ENCODE assay signal across 8 mouse cellular contexts in the genomic region with DNA sequence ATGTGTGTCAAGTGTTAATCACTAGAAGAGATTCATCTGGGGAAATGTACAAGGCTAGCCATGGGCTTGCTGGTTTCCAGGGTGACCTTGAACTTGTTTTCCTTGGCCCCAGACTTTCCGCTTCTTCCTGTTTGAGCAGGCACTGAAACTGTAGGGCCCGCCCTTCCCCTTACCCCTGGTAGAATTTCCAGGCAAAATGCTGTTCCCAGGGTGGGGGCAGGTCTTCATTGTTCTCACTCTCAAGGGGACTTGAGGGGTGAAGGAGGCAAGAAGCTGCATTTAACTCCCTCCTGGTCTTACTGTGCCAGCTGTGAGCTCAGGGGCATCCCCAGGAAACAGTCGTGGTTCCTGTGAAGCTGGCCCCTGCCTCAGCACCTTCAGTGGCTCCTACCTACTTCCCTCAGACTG. TPM values are rescaled to one million over a fixed set of nuclear protein-coding genes. Genes with fewer than 3 reads are reported as not detected.
DNase-seq lines count a peak whose midpoint lies in the region; ATAC-seq lines count a peak whose summit lies in the region.

No protein-coding gene starts in this region.

- no peak for ATAC-seq in hindbrain, embryonic 15.5 days (ENCODE audit: low FRiP score, low read depth)
- ATAC-seq in hindbrain, embryonic 12.5 days (ENCODE audit: low FRiP score): no peak
- ATAC-seq in heart, embryonic 16.5 days (replicated peaks; ENCODE audit: extremely low read depth, insufficient read depth, low FRiP score): peak; percentile 41; the same call in 1 of the 2 replicates
- no peak for ATAC-seq in limb, embryonic 15.5 days (ENCODE audit: insufficient number of reproducible peaks, low FRiP score, low TSS enrichment, low read depth)
- no peak for ATAC-seq in inflammation-experienced regulatory T-cells, adult 6 months
- no peak for ATAC-seq in monocyte, adult 5-6 weeks (replicated peaks; ENCODE audit: insufficient number of reproducible peaks, low FRiP score, low TSS enrichment, poor library complexity, severe bottlenecking)

- no peak overlapping the region for H3K9ac ChIP-seq in hindbrain, embryonic 15.5 days
- H3K9ac ChIP-seq in hindbrain, embryonic 12.5 days: no peak overlapping the region
- H3K9ac ChIP-seq in heart, embryonic 16.5 days (ENCODE audit: low read length): no peak overlapping the region
- no peak overlapping the region for H3K9ac ChIP-seq in limb, embryonic 15.5 days

- no peaks in the 10 kb centered on the region for H3K27me3 ChIP-seq in hindbrain, embryonic 15.5 days
- H3K27me3 ChIP-seq in hindbrain, embryonic 12.5 days: peaks cover 4% of the 10 kb centered on the region; the same call in 1 of the 2 replicates
- H3K27me3 ChIP-seq in heart, embryonic 16.5 days (ENCODE audit: control insufficient read depth, insufficient read depth, low read length): no peaks in the 10 kb centered on the region
- no peaks in the 10 kb centered on the region for H3K27me3 ChIP-seq in limb, embryonic 15.5 days

- H3K27ac ChIP-seq in hindbrain, embryonic 15.5 days (replicated peaks): 0 out of 2 replicates have a peak overlapping the region, but pooled peaks have one; percentile 5
- H3K27ac ChIP-seq in hindbrain, embryonic 12.5 days: no peak overlapping the region
- peak overlapping the region; percentile 57 for H3K27ac ChIP-seq in heart, embryonic 16.5 days (ENCODE audit: low read length)
- 0 out of 2 replicates have a peak overlapping the region, but pooled peaks have one; percentile 38 for H3K27ac ChIP-seq in limb, embryonic 15.5 days

- no peaks in the 10 kb centered on the region for H3K36me3 ChIP-seq in hindbrain, embryonic 15.5 days
- no peaks in the 10 kb centered on the region for H3K36me3 ChIP-seq in hindbrain, embryonic 12.5 days
- no peaks in the 10 kb centered on the region for H3K36me3 ChIP-seq in heart, embryonic 16.5 days (ENCODE audit: control insufficient read depth, insufficient read depth)
- no peaks in the 10 kb centered on the region for H3K36me3 ChIP-seq in limb, embryonic 15.5 days

- peaks cover 34% of the 10 kb centered on the region for H3K4me1 ChIP-seq in hindbrain, embryonic 15.5 days (replicated peaks)
- peaks cover 55% of the 10 kb centered on the region for H3K4me1 ChIP-seq in hindbrain, embryonic 12.5 days
- peaks cover 57% of the 10 kb centered on the region for H3K4me1 ChIP-seq in heart, embryonic 16.5 days (ENCODE audit: control insufficient read depth, insufficient read depth, low read length)
- peaks cover 78% of the 10 kb centered on the region for H3K4me1 ChIP-seq in limb, embryonic 15.5 days

- H3K9me3 ChIP-seq in hindbrain, embryonic 15.5 days: no peaks in the 10 kb centered on the region
- no peaks in the 10 kb centered on the region for H3K9me3 ChIP-seq in hindbrain, embryonic 12.5 days (replicated peaks)
- H3K9me3 ChIP-seq in heart, embryonic 16.5 days (replicated peaks; ENCODE audit: control insufficient read depth, low read length): no peaks in the 10 kb centered on the region
- no peaks in the 10 kb centered on the region for H3K9me3 ChIP-seq in limb, embryonic 15.5 days

- peak; percentile 94 for DNase-seq in ZHBTc4 (ENCODE audit: low read depth, low spot score)
- no peak for DNase-seq in layer of hippocampus, adult 18-20 months (ENCODE audit: low spot score in 2 of 2)

- no peak overlapping the region for H3K4me2 ChIP-seq in hindbrain, embryonic 15.5 days
- no peak overlapping the region for H3K4me2 ChIP-seq in hindbrain, embryonic 12.5 days (replicated peaks)
- no peak overlapping the region for H3K4me2 ChIP-seq in heart, embryonic 16.5 days (ENCODE audit: low read depth, low read length)
- H3K4me2 ChIP-seq in limb, embryonic 15.5 days: no peak overlapping the region

- H3K4me3 ChIP-seq in hindbrain, embryonic 15.5 days: no peak overlapping the region
- H3K4me3 ChIP-seq in hindbrain, embryonic 12.5 days: no peak overlapping the region
- H3K4me3 ChIP-seq in heart, embryonic 16.5 days (ENCODE audit: low read length): no peak overlapping the region
- no peak overlapping the region for H3K4me3 ChIP-seq in limb, embryonic 15.5 days

- WGBS in hindbrain, embryonic 15.5 days: 51% methylated on average over 3 of the region's 3 CpGs
- 46% methylated on average over 3 of the region's 3 CpGs for WGBS in hindbrain, embryonic 12.5 days
- 55% methylated on average over 3 of the region's 3 CpGs for WGBS in heart, embryonic 16.5 days
- 41% methylated on average over 3 of the region's 3 CpGs for WGBS in limb, embryonic 15.5 days

RNA-seq across cellular contexts. Expression of gene Dab2ip, which starts 55.9 kb away (rescaled TPM):
- 70.7 and 79.3 TPM in 2 replicates for polyA plus RNA-seq in hindbrain, embryonic 15.5 days (2015; fragmentation: Nextera tagmentation; extraction: Ambion mirVana)
- 64.8 and 68.1 TPM in 2 replicates for polyA plus RNA-seq in hindbrain, embryonic 12.5 days (2016; fragmentation: Nextera tagmentation; extraction: Ambion mirVana)
- 27.1 and 32.9 TPM in 2 replicates for polyA plus RNA-seq in heart, embryonic 16.5 days (2015; fragmentation: Nextera tagmentation; extraction: Ambion mirVana)
- 57.8 and 60.6 TPM in 2 replicates for polyA plus RNA-seq in limb, embryonic 15.5 days (2015; fragmentation: Nextera tagmentation; extraction: Ambion mirVana)
- 100 to 1,000 TPM; 108 to 109 TPM for total RNA-seq in layer of hippocampus, adult 18-20 months (2021)
- under 1 TPM; 0.46 to 0.69 (median 0.54) TPM for polyA plus RNA-seq in inflammation-experienced regulatory T-cells, adult 6 months (2017; shearing (Covaris generic))
- 4.6 to 23.2 TPM (median 5.5 TPM) in 3 replicates for total RNA-seq in monocyte, adult 5-6 weeks (2017)

Comparison
In these comparisons a context has a peak if more than half of its experiments do, and no peak if none do; other contexts are left out.
1. RNA of gene Dab2ip, which starts 55.9 kb away (polyA plus RNA-seq): 70.7 to 79.3 TPM in hindbrain, embryonic 15.5 days, 64.8 to 68.1 TPM in hindbrain, embryonic 12.5 days, 57.8 to 60.6 TPM in limb, embryonic 15.5 days and 27.1 to 32.9 TPM in heart, embryonic 16.5 days; 0.46 to 0.69 TPM in inflammation-experienced regulatory T-cells, adult 6 months; every median in the first group is over 10 times any median in the second.